Mouse (Mus musculus) lung, postnatal 10 days (tissue): ENCODE measurements around the gene Rpl38.
A peak's percentile ranks its signal among the peaks of the same experiment; 100 is the strongest.

Experiments used
- DNase-seq: peaks from one replicate; pipeline ENCODE4 v3.0.0; 2021

Rpl38 gene

DNA sequence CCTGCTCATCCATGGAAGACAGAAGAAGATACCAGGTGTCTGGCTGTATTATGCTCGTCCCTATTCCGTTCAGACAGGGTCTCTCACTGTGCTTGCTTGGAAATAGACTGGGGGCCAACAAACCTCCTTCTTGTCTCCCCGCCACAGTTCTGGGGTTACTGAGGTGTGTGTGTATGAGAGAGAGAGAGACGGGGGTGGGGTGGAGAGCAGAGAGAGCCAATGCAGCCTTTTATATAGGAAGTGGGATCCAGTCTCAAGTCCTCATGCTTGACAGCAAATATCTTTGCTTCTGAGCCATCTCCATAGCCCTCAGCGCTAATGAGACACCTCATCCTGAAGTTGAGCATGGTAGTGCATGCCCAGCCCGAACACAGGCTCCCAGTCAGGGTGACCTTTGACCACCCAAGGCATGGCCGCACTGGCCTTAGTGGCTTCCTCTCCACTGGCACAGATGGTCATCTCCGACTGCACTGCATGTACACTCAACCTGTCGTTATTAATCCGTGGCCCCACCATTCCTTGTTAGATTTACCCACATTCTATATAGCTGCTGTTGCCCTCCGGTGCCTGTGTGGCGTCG lies 14.1 kb downstream of the Rpl38 start:
- DNase-seq = no peak

DNA sequence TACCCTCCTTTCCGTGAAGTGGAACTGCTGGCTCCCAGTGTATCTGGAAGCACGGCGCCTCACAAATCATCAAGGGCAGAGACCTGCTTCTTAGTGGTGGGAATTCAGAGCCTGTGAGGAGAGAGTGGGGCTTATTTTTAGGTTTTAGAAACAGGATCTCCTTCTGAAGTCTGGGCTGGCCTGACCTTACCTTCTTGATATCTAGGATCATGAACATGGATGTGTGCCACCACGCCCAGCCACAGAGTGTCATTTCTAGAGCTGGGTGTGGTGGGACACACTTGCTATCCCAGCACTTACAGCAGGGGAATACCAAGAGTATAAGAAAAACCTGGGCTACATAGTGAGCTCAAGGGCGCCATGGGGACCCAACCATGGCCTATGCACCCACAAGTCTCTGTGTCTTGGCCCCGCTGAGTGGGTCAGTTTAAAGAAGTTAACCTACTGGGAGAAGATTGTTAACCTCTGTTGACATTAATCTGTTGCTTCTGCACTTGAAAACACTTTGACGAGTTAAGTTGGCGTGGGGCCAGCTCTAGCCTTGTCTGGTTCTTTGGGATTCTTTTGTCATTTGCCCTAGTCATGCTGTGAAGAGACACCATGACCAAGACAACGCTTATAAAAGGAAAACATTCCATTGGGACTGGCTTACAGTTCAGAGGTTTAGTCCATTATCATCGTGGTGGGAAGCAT lies 14.9 kb downstream of the Rpl38 start:
- no peak for DNase-seq

DNA sequence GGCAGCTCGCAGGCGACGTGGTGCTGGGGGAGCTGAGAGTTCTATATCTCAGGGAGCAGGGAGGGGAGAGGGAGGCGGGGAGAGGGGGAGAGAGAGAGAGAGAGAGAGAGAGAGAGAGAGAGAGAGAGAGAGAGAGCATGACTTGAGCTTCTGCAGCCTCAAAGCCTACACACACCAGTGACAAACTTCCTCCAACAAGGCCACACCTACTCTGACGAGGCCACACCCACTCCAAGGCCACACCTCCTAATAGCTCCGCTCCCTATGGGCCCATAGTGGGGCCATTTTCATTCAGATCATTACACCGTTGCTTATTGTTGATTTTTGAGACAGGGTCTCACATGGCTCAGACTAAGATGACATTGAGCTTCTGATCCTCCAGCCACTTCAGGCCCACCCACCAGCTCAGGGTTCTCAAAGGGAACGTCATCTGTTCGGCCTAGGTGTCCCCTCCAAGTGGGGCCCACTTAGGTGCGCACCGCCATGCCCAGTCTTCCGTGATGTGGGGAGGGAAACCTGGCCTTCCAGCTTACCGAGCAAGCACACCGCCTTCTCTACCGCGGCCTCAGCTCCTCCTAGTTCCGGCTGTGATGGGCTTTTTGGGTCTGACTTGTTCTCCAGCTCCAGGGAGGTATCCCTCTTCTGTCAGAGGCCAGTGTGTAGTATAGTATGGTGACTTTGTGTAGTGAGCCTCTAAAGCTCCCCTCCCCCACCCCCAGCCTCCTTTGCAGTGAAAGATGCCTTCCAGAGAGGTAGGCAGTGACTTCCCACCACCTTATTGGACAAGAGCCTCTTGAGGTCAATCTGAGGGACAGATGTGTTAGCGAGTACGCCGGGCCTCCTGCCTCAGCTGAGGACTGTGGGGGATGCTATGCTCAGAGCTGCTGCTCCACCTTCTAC lies 15.6 kb downstream of the Rpl38 start:
- DNase-seq = no peak

DNA sequence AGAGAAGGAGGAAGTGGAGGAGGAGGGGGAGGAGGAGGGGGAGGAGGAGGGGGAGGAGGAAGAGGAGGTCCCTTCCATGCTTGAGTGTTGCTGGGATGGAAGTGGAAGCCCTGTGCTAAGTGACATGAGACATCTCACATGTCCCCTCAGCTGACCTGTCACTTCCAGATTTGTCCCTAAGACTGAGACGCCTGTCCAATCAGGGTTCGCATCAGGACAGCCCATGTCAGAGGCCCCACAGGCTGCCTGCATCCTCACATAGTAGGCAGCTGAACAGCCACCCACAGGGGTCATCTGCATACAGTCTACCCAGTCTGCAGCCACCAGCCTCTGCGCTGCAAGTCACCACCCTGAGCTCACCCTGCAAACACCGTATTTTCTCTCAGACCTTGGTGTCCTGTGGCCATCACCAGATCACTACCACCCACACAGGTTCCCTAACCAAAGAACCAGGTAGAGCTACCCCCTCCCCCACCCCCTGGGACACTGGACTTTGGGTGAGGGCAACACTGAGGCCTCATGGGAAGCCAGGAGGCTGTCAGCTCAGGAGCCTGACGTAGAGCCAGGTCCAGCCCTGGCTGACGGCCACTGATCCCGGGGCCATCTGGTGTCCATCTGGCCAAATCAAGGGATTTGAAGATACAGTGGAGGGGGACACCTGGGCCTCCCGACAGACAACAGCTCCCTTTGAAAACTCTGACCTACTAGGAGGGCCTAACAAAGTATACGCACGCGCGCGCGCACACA lies 16.5 kb downstream of the Rpl38 start:
- DNase-seq = peak; percentile 29

DNA sequence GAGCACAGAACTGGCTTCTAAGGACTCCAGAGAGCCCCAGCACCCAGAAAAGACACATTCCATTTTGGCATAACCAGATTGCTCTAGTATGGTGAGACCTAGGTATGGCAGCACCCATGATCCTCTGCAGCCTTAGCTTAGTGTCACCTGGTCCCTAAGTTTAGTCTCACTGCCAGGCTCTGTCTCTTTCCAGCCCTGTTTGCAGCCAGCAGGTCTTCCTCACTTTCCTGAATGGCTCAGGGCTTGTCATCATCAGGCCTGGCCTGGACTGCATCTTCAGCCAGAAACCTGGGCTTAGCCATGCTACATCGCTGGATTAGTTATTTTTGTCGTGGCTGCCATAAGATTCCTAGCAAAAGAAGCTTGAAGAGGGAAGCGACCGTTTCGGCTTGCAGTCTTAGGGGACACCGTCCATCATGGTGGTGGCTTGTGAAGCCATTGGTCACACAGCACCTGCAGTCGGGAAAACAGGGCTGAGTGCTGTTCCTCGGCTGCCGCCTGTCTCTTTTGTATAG lies 17.3 kb downstream of the Rpl38 start:
- no peak for DNase-seq

DNA sequence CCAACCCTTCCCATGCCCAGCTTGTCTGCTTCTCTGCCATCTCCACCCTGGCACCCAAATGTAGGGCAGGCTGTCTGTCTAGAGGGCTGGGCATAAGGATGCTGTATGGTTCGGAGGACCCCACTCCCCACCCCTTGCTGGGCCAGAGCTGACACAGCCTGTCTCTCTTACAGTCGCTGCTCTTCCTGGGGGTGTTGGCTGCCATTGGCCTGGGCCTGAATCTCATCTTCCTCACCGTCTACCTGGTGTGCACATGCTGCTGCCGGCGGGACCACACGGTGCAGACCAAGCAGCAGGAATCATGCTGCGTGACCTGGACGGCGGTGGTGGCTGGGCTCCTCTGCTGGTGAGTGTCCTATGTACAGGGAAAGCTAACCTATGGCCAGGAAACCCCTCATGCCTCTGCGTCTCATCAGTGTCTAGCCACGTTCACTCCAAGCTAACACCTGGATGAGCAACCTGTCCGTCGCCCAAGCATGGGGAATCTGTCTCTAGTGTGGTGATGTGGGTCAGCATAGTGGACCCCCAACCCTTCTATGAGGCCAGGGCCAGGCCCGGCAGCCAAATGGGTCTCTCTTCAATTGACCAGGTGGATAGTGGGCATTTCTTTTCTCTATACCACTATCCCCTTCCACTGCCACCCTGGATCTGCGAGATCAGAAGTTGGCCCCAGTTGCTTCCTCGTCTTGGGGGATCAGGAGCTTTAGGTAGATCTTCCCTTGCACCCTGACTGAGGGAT lies 18.1 kb downstream of the Rpl38 start:
- no peak for DNase-seq

DNA sequence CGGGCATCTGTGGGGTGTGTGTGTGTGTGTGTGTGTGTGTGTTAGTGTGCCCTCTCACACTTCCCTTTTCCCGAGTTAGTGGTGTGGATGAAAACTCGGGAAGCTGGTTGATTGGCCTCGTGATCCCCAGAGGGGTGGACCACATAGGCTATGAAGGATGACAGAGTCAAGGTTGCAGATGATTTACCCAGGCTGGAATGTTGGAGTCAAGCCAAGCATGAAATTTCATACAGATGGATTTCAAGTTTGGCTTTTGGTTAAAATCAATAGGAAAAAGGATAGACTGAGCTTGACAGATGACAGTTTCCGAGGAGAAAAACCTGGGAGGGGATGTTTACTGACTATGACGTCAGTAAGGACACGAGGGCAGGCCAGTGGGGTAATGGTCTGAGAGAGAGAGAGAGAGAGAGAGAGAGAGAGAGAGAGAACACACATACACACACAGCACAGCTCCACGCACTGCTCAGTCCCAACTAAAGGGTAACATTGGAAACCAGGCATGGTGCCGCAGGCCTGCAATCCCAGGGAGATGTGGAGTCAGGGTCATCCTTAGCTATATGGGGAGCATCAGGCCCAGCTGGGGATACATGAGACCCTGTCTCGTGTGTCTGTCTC lies 19.4 kb downstream of the Rpl38 start:
- DNase-seq = no peak

DNA sequence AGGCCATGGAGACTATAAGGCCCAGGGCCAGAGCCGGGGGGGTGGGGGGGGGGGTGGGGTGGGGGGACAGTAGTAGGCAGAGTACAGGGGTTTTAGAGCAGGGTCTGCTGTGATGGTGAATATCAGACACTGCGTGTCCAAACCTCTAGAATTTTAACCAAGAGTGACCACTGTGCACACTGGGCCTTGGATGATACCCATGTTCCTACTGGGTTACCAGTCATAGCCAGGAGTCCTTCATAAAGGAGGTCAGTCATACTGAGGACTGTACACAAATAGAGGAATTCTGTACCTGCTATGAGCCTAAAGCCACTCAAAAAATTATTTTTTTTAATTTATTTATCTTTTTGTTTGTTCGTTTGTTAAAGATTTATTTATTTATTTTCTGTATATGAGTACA lies 20.4 kb downstream of the Rpl38 start:
- DNase-seq = no peak

DNA sequence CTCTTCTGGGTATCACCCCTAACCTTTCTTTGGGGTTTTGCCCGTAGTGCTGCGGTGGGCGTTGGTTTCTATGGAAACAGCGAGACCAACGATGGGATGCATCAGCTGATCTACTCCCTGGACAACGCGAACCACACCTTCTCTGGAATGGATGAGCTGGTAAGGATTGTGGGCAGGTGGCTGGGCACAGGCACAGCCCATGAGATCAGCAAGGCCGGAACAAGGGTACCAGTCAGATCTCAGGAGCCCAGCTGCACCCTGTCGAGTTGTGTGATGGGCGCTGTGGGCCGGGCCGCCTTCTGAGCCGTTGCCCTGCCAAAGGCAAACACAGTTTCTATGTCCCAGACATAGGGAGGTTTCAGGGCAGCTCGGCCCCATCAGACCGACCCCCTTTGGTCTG lies 21.9 kb downstream of the Rpl38 start:
- no peak for DNase-seq

DNA sequence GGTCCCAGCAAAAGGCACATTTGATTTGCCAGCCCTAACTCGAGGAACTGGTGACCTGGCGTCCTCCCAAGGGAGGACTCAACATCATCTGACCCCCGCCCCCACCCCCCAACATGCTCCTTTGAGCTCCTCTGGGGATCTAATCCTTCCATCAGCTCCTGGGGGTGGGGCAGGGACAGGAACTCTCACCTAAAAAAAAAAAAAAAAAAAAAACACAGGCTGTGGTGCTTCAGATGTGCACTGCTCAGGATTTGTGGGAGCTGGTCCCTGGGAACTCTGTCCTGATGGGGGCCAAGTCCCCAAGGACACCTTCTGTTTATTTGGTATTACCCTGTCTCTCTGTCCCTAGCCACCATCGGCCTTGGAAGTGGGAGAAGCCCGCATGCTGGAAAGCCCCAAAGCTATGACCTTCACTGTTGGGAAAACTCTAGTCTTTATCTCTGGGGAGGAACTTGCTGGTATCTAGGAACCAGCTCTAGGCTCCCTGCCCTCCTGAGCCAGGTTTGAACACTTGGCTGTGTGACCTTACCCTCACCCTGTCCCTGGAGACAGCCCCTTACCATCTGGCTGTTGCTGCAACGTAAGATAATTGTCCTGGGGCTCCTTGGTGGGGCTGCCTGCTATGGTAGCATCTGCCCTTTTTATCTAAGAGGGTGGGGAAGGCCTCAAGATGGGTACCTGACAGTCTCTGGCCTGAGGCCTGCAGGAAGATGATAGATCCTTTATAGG lies 23.3 kb downstream of the Rpl38 start:
- no peak for DNase-seq

DNA sequence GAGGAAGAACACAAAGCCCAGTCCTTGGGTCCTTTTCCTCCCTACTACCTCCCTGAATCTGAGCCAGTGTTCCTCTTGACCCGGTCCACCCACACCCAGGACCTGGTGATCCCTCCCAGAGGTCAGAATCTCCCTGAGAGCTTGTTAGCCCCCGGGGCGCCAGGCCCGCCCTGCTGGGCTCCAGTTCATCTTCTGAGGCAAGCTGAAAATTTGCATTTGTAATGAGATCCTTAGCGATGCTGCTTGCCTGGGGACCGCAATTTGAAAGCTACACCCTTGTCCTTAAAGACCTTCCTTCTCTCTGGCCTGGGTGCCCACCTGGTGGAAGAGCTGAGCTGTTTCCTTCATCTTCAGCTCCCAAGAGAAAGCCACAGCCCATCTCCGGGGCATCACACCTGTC lies 24.3 kb downstream of the Rpl38 start:
- no peak for DNase-seq

DNA sequence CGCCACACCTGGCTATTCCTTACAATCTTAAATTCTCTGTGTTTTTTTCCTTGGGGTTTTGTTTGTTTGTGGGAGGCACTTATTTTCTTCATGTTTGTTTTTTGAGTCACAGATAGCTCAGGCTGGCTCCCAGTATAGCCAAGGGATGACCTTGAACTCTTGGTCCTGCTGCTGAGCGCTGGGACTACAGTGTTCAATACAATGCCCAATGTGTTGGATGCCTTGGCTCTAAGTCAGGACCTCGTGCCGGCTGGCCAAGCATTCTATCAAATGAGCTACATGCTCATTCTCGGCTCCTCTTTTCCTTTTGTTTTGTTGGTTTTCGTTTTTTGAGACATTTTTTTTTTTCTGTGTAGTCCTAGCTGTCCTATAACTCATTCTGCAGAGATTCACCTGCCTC lies 25.1 kb downstream of the Rpl38 start:
- DNase-seq = no peak

DNA sequence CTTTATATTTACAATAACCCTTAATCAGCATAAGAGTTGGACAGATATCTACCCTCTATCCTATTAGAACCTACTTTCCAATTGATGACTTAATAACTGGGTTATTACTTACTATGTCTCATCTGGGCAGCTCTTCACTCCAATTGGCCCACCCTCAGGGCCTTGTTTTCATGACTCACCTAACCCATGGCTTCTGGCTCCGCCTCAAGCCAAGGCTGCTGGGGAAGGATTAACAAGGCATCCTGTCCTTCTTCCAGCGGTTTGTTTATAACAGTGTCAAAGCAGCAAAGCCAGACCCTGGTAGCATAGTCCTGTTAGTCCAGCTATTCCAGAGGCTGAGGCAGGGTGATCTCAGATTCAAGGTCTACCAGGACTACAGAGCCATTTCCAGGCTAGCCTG lies 26.1 kb downstream of the Rpl38 start:
- DNase-seq = no peak

DNA sequence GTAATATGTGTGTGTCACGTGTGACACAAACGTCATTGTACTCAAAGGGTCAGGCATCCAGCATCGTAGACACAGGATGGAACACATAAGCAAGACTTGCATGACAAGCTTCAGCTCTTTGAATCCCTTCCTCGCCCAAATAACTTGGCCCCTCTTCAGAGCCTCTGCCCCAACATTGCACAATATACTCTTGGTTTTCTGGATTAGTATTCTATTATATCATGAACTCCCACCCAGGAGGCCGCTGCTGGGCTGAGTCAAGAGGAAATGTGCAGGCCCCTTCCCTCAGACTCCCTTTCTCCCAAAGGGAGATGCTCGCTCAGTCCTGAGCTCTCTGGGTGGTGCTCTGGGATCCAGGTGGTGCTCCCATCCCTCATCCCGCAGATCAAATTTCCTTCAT lies 30.2 kb downstream of the Rpl38 start:
- DNase-seq = no peak

DNA sequence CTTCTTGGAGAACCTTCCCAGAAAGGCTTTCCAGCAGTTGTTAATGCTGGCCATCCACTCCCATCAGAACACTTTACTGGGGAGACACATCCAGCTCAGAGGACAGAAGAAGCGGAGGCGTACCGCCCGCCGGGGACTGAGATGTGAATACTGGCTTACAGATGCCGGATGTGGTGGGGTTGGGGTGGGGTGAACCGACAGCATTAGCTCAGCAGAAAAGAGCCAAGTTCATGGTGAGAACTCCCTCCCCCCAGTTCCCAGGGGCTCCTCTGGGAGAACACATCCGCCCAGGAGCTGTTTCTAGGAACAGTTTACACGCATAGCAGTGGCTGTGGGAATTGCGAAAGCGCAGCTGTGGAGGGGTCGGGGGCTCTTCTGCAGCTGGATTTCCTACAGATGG lies 31.2 kb downstream of the Rpl38 start:
- DNase-seq = peak; percentile 83

DNA sequence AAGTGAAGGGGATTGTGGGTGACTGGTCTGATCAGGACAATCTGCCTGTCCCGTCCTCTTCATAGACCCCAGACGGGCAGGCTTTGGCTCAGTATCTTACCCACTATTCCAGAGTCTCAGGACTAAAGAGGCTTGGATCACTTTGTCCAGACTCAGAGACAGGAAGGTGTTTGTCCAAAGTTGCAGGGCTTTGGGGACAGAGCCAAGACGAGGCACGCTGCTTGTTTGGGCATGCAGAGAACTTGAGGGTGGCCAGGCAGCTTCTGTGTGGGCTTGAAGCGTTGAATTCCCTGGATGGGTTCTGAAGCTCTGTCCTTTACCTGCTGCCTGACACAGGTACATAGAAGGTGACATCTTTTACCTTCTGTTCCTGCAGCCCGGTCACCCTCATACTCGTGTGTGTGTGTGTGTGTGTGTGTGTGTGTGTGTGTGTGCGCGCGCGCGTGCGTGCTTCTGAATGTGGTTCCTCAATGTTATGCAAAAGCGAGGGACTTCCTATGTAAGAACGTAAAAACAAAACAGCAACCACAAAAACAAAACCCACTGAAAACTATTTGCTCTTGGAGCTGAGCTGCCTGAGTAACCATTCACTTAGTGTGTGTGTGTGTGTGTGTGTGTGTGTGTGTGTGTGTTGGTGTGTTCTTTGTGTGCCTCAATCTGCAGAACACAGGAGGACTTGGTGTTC lies 34.1 kb downstream of the Rpl38 start:
- DNase-seq = no peak

DNA sequence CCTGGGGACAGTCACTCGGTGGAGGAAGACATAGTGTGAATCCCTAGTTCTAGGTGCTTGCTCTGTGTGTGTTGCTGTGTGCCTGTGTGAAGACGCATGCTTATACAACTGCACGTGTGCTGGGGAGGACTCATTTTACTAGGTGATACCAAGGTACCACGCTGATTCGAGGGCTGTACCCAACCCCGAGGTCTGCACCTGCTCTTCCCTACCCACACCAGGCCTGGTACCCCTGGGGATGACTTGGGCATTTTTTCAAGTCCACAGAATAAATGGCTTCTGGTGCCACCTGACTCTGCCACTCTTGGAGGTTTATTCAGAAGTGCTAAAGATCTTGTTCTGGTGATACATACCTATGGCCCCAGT lies 34.7 kb downstream of the Rpl38 start:
- DNase-seq = no peak

DNA sequence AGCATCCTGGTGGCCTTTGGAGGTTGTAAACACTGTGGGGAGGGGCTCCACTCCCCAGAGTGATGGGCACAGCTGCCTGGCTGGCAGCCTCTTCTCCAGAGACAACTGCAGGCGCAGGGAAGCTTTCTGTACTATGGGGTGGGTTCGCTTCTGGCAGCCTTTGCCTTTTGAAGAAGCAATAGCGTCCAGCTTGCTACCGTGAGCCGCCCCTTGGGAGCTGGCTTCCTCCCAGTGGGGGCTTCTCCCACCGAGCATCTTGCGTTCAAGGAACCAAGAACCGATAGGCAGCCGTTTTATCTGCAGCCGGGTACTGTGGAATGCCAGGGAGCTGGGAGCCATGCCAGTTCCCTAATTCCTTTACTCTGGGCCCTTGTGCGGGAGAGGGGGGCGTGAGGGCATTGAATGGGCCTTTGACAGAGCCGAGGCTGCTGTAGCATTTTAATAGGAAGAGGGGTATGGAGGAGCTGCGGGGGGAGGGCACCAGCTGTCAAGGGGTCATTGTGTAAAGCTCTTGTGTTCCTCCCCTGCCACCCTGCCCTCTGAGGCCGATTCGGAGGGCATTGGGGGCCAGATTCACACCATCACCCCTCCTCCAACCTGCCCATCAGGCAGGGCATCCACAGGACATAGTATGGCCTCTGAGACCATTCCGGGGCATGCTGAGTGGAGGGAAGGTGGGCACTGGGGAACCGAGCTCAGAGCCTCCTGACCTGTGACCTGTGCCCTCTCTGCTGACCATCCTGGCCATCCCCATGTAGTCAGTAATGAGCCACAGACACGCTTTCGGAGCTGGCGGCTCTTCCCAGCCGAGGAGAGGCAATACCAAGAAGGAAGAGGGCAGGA lies 36.0 kb downstream of the Rpl38 start:
- DNase-seq = no peak

DNA sequence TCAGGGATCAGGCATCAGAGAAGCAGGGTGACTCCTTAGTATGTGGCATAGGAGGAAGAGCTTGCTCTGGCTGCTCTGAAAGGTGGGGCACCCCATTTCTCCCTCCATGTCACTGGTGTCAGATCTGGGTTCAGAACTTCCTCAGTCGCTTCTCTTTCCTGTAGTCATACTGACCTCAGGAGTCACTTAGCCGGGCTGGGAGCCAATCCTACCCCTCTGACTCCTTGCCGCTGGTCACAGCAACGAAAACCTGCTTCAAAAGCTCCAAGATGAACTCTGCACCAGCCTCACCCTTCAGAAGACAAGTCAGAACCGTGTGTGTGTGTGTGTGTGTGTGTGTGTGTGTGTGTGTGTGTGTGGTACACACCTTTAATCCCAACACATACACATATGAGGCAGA lies 38.0 kb downstream of the Rpl38 start:
- DNase-seq = no peak

DNA sequence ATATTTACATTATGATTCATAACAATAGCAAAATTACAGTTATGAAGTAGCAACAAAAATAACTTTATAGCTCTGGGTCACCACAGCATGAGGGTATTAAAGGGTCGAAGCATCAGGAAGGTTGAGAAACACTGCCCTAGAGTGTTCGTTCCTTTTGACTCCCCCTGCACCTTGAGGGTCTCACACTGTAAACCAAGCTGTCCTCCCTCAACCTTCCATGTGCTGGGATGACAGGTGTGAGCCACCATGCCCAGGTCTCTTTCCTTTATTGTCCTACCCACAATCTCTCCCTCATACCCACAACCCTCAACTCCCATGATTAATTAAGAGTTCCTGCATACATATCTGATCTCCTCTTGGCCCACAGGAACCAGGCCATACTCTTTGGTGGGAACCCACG lies 43.1 kb downstream of the Rpl38 start:
- no peak for DNase-seq
